Comparison of ENCODE assay signal across 20 mouse cellular contexts in the genomic region with DNA sequence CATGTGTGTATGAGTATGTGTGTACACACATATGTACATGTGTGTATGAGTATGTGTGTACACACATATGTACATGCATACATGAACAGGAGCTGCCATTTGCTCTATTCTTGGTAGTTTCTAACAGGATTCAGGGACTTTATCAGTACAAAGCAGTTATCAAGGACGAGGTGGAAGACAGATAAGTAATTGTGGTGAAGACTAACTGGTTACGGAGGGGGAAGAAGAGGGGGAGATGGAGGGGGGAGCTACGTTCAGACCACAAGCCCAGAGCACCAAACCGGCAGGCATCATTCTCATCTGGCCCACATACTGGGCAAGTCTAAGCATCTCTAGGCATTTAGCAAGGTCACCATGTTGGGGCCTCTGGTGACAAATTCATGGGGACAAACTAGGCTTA.
"Had no signal": no experiment of that assay in that cellular context is flagged by ENCODE, and none has a peak within 500 bp of the region (broad histone marks: within the 10 kb centered on the region; RNA-seq: fewer than 3 reads in every experiment).

No protein-coding gene starts in this region.

- H3K27ac ChIP-seq: limb, embryonic 13.5 days; lung, embryonic 15.5 days; midbrain, embryonic 12.5 days; midbrain, embryonic 15.5 days; neural tube, embryonic 12.5 days; neural tube, embryonic 15.5 days; stomach, embryonic 15.5 days had no signal

- H3K9ac ChIP-seq: limb, embryonic 13.5 days; lung, embryonic 15.5 days; midbrain, embryonic 12.5 days; midbrain, embryonic 15.5 days; neural tube, embryonic 12.5 days; neural tube, embryonic 15.5 days; stomach, embryonic 15.5 days had no signal

- H3K27me3 ChIP-seq: limb, embryonic 13.5 days; lung, embryonic 15.5 days; midbrain, embryonic 12.5 days; midbrain, embryonic 15.5 days; neural tube, embryonic 12.5 days; neural tube, embryonic 15.5 days; stomach, embryonic 15.5 days had no signal

- H3K4me3 ChIP-seq: limb, embryonic 10.5 days; limb, embryonic 13.5 days; lung, embryonic 15.5 days; midbrain, embryonic 12.5 days; midbrain, embryonic 15.5 days; neural tube, embryonic 12.5 days; neural tube, embryonic 15.5 days; stomach, embryonic 15.5 days had no signal

- H3K9me3 ChIP-seq: limb, embryonic 10.5 days; limb, embryonic 13.5 days; lung, embryonic 15.5 days; midbrain, embryonic 12.5 days; midbrain, embryonic 15.5 days; neural tube, embryonic 12.5 days; neural tube, embryonic 15.5 days; stomach, embryonic 15.5 days had no signal

- H3K4me2 ChIP-seq: limb, embryonic 13.5 days; lung, embryonic 15.5 days; midbrain, embryonic 12.5 days; midbrain, embryonic 15.5 days; neural tube, embryonic 12.5 days; neural tube, embryonic 15.5 days; stomach, embryonic 15.5 days had no signal

- H3K36me3 ChIP-seq: limb, embryonic 10.5 days; limb, embryonic 13.5 days; lung, embryonic 15.5 days; midbrain, embryonic 12.5 days; midbrain, embryonic 15.5 days; neural tube, embryonic 12.5 days; neural tube, embryonic 15.5 days; stomach, embryonic 15.5 days had no signal

- DNase-seq: kidney, adult 18-20 months; kidney, adult 9 months; kidney, postnatal 14 days; kidney, postnatal 4 days; layer of hippocampus, adult 9-11 months; lung, adult 18-20 months; lung, postnatal 10 days; lung, postnatal 36 days; retina, postnatal 1 day; right cerebral cortex, postnatal 25 days; spleen, adult 18-20 months; thymus, postnatal 36 days had no signal

- ATAC-seq: midbrain, embryonic 15.5 days had no signal
